Mouse (Mus musculus) megakaryocyte, embryonic 14.5 days (primary cell): ENCODE results near the gene Prdm5. TPM values are rescaled to one million over a fixed set of nuclear protein-coding genes. Genes with fewer than 3 reads are reported as not detected.

Experiments
- H3K27me3 ChIP-seq: replicated peaks from 2 replicates; pipeline ENCODE3; 2012; ENCODE audit warnings: inconsistent platforms
- H3K36me3 ChIP-seq: replicated peaks from 2 replicates; pipeline ENCODE3; 2012; ENCODE audit warnings: low read length, inconsistent platforms, mixed read lengths
- H3K4me1 ChIP-seq: 2 replicates; pipeline ENCODE4 v1.6.1; 2012; ENCODE audit warnings: inconsistent platforms
- H3K4me3 ChIP-seq: replicated peaks from 2 replicates; pipeline ENCODE3; 2012; ENCODE audit warnings: moderate library complexity, mild to moderate bottlenecking, inconsistent platforms
- H3K9me3 ChIP-seq: 2 replicates; pipeline ENCODE4 v1.6.1; 2012; ENCODE audit warnings: inconsistent platforms
- FLI1 ChIP-seq: IDR thresholded peaks from 2 replicates; pipeline ENCODE4 v1.6.1; 2012; ENCODE audit warnings: low read length, inconsistent platforms, mixed read lengths
- GATA1 ChIP-seq: IDR thresholded peaks from 3 replicates; pipeline ENCODE4 v1.6.1; 2012; ENCODE audit warnings: mixed read lengths, low read length, inconsistent platforms, borderline replicate concordance
- polyA plus RNA-seq: library from polyadenylated mRNA; stranded (reverse); fragments of >175 nt; gene quantifications from 2 replicates; pipeline ENCODE4 v1.2.3, GENCODE M21; 2012; ENCODE audit warnings: low replicate concordance; ENCODE audit not compliant: insufficient read depth

The Prdm5 gene
- polyA plus RNA-seq, 1 experiment = 0.55 TPM

DNA sequence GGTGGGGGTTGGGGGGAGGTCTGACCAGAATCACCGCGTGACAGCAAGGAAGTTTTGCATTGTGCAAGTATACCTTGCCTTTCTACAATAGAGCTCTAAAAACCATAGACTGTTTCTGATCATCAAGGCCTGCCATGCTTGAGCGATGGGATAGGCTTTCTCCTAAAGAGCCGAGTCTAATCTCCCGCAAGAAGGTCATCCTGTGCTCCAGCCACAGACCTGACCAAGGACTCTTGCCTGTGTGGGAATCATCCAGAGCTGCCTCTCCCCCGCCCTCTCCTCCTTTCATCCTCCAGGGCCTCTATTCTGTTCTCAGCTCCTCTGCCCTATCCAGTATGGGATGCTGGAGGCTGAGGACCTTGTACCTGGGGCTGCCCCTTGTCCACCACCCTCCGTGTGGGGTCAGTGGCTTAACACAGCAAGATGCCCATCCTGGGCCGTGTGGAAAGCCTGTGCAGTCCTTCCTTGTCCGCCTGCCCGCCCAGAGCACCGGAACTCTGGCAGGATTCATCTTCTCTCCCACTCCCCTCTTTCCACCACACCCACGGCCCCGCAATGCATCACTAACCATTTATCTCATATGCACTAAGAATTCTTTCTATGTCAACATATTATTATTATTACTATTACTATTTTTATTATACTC lies 12.9 kb upstream of the Prdm5 start:
- no peaks in the 10 kb centered on the region for H3K27me3 ChIP-seq
- H3K4me1 ChIP-seq = peaks cover 14% of the 10 kb centered on the region
- peaks cover 4% of the 10 kb centered on the region; the same call in 1 of the 2 replicates for H3K9me3 ChIP-seq
- no peak for TF ChIP-seq GATA1
- TF ChIP-seq FLI1 = no peak
- H3K4me3 ChIP-seq = no peak overlapping the region
- no peaks in the 10 kb centered on the region for H3K36me3 ChIP-seq

DNA sequence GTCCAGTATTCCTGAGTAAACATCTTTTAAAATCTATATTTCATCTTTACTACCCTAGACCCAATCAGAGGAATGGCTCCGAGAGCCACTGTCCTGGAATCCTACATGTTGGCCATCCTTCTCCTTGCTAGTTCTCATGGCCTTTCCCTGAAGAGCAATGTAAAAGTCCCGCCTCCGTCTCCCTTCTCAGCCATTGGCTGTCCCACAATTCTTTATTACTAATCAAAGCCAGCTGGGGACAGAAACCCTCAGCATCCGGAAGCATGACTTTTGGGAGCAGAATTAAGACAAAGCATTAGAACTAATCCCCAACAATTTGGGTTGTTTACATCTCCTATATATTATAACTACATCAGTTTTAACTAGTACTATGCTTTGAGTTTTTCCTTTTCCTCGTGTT lies 10.9 kb upstream of the Prdm5 start:
- Histone ChIP-seq H3K4me1 (peaks cover 14% of the 10 kb centered on the region), H3K36me3 (no peaks in the 10 kb centered on the region), H3K4me3 (no peak overlapping the region), H3K9me3 (peaks cover 4% of the 10 kb centered on the region; the same call in 1 of the 2 replicates), H3K27me3 (no peaks in the 10 kb centered on the region)
- TF ChIP-seq GATA1 = no peak
- TF ChIP-seq FLI1 = no peak

DNA sequence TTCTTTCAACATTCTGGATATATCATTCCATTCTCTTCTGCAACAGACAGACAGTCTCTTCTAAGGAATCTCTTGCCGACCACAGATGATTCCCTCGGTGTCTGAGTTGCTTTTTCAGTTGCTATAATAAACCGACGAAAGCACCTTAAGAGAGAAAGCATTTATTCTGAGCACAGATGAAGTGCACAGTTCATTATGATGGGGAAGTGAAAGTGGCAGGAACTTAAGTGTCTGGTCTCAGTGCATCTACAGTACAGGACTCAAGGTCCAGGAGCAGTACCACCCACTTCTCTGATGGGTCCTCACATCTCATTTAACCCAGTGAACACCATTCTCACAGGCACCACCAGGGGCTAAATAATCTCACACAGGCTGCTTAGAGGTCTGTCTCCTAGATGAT lies 5.2 kb upstream of the Prdm5 start:
- no peak overlapping the region for H3K4me3 ChIP-seq
- H3K27me3 ChIP-seq = no peaks in the 10 kb centered on the region
- no peaks in the 10 kb centered on the region for H3K36me3 ChIP-seq
- TF ChIP-seq GATA1 = no peak
- no peak for TF ChIP-seq FLI1
- peaks cover 4% of the 10 kb centered on the region; the same call in 1 of the 2 replicates for H3K9me3 ChIP-seq
- peaks cover 1% of the 10 kb centered on the region for H3K4me1 ChIP-seq

DNA sequence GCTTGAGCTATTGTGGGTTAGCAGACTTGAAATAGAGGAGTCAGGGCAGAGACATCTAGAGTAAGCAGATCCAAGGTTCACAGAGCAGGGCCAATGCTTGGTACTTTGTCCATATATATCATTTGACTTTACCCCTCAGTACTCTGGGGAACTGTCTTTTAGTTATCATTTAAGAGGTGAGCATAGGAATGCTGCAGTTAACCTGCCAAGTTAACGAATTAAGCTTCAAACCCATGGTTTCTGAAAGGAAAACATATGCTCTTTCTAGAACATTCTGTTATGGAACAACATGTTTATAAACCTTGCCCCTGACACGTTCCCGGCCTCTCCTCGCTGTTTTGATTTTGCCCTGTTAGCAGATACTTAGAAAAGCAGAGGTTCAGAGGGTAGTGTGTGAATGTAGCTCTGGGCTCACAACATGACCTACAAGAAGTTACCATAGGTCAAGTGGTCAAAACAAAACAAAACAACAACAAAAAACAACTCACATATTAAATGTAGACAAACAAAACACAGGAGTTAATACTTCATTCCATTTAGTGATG lies 973 bp downstream of the Prdm5 start:
- TF ChIP-seq FLI1 (no peak), GATA1 (no peak)
- no peaks in the 10 kb centered on the region for H3K36me3 ChIP-seq
- H3K9me3 ChIP-seq = no peaks in the 10 kb centered on the region
- H3K4me3 ChIP-seq = peak overlapping the region; percentile 94
- peaks cover 16% of the 10 kb centered on the region for H3K4me1 ChIP-seq
- peaks cover 5% of the 10 kb centered on the region for H3K27me3 ChIP-seq

DNA sequence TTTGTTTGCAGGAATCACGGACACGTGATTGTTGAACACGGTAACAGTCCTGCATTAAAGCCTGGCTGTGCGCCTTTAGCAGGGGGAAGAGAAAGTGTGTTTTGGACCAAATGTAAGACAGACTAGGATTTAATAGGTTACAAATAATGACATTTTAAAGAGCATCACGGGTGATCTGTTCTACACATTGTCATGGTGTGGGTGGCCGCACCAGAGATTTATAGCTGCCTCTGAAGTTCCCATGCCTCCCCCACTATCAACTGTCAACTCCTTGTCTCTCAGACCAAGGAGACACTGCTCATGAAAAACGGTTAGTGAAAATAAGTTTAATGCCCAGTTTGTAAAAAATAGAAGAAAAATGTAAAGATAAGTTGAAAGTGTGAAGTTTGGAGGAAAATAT lies 2.7 kb downstream of the Prdm5 start:
- H3K27me3 ChIP-seq = peaks cover 5% of the 10 kb centered on the region
- peaks cover 16% of the 10 kb centered on the region for H3K4me1 ChIP-seq
- no peak overlapping the region for H3K4me3 ChIP-seq
- no peak for TF ChIP-seq GATA1
- no peak for TF ChIP-seq FLI1
- no peaks in the 10 kb centered on the region for H3K9me3 ChIP-seq
- no peaks in the 10 kb centered on the region for H3K36me3 ChIP-seq

DNA sequence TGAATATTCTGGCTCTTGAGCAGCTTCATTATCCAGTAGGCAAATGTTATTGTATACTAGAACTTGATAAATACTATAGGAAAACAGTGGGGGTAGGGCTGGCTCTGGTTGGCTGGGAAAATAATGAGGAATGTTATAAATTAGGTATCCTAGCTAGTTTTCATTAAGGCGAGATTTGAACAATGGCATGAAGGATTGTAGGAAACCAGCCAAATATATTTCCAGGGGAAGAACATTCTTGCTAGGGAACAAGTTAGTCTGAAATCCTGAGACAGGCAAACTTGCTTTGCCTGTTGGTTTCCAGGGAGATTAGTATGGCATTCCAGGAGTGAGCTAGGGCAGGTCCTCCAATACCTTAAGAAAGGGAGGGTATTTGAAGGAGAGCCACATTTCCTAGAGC lies 4.9 kb downstream of the Prdm5 start:
- Histone ChIP-seq H3K36me3 (no peaks in the 10 kb centered on the region), H3K9me3 (no peaks in the 10 kb centered on the region), H3K27me3 (peaks cover 5% of the 10 kb centered on the region), H3K4me1 (peaks cover 14% of the 10 kb centered on the region), H3K4me3 (no peak overlapping the region)
- TF ChIP-seq GATA1 (no peak), FLI1 (no peak)

DNA sequence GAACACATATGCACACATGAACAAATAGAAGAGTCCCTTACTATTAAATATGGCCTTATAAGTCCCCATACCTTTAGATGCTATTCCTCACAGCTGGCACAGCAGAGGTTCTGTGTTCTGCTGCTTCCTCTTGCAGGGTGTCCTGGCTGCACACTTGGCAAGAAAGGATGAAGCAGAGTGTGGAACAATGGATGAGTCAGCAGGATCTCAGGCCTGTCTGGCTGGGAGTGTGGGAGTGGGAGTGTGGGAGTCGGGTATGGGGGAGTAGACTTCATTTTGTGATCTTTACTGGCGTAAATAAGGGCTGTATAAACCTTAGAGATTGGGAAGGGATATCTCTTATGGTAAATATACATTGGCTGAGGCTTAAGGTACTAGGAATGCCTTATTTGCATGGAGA lies 14.1 kb downstream of the Prdm5 start:
- H3K4me1 ChIP-seq = peaks cover 23% of the 10 kb centered on the region
- no peak overlapping the region for H3K4me3 ChIP-seq
- TF ChIP-seq GATA1 = no peak
- TF ChIP-seq FLI1 = no peak
- peaks cover 18% of the 10 kb centered on the region for H3K36me3 ChIP-seq
- H3K9me3 ChIP-seq = peaks cover 7% of the 10 kb centered on the region
- no peaks in the 10 kb centered on the region for H3K27me3 ChIP-seq

DNA sequence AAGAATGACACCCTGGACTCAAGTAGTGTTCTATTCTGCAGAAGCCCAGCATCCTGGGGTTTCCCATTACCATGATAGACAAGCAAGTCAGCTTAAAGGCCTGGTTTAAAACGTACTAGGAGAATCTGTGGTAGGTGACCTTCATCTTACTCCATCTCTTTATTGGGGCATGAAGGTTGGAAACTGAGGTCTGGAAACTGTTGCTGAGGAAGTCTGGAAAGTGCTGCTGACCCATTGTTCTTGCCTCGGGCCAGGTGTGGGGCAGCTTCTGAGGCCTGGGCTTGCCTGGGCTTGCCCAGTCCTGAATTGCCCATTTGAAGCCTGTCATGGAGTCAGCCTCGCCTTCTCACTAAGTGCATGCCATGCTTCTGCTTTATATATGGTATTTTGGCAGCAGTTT lies 17.8 kb downstream of the Prdm5 start:
- Histone ChIP-seq H3K27me3 (no peaks in the 10 kb centered on the region), H3K36me3 (peaks cover 21% of the 10 kb centered on the region), H3K4me1 (peaks cover 15% of the 10 kb centered on the region), H3K4me3 (no peak overlapping the region), H3K9me3 (peaks cover 7% of the 10 kb centered on the region)
- no peak for TF ChIP-seq GATA1
- no peak for TF ChIP-seq FLI1

DNA sequence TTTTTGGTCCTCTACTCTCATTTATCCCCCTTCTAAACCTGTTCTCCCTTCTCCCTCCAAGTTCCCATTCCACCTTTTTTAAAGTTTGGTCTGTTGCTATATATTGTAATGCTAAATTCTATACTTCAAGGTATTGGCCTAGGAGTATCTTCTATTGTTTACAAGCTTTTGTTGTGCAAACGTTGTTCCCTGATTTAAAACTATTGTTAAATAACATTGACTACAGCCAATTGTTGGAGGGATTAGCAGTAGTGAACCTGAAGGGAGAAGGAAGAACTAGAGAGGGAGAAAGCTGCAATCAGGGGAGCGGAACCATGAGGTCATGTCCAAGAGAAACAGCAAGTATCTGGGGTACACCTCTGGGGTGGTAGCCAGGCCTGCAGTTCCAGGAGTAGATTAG lies 18.5 kb downstream of the Prdm5 start:
- Histone ChIP-seq H3K4me1 (peaks cover 11% of the 10 kb centered on the region), H3K27me3 (no peaks in the 10 kb centered on the region), H3K36me3 (peaks cover 21% of the 10 kb centered on the region), H3K9me3 (peaks cover 7% of the 10 kb centered on the region), H3K4me3 (no peak overlapping the region)
- TF ChIP-seq GATA1 (no peak), FLI1 (no peak)

DNA sequence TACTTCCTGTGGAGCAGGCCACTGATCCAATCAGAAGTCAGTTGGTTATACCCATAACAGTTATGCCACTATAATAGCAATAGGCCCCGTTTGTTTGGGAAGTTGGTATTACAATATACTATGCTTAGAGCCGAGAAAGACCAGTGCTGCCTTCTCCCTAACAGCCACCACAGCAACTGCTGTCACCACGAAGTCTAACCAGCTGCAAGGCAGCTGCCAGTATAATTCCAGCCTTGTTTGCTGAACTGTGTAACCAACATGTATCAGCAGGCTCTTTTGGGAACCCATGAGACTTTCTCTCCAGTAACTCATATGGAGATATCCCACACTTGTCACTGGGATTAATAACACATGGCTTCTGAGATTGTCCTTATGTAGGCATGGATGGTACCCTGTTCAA lies 19.6 kb downstream of the Prdm5 start:
- Histone ChIP-seq H3K36me3 (peaks cover 21% of the 10 kb centered on the region), H3K4me3 (no peak overlapping the region), H3K27me3 (no peaks in the 10 kb centered on the region), H3K9me3 (peaks cover 7% of the 10 kb centered on the region), H3K4me1 (peaks cover 6% of the 10 kb centered on the region)
- TF ChIP-seq FLI1 (no peak), GATA1 (no peak)
